Mouse (Mus musculus) adipocyte (in vitro differentiated cells): ENCODE measurements around the gene Nog.

Experiments
- DNase-seq: peaks from one replicate; pipeline ENCODE4 v3.0.0-alpha.2; 2016; ENCODE audit warnings: low spot score

The Nog gene

GRCm38 (mm10) chr11:89267520-89267919, 34.6 kb downstream of the Nog start:
- no peak for DNase-seq

GRCm38 (mm10) chr11:89265080-89265479, 37.1 kb downstream of the Nog start:
- no peak for DNase-seq

GRCm38 (mm10) chr11:89259338-89259915, 42.7 kb downstream of the Nog start:
- DNase-seq, result no peak

GRCm38 (mm10) chr11:89257893-89258292, 44.2 kb downstream of the Nog start:
- DNase-seq, result no peak

- no peak for DNase-seq
Observed at GRCm38 (mm10) chr11:89253973-89254372, 48.2 kb downstream of the Nog start.
